Mouse (Mus musculus) bone marrow, adult 2 months (tissue): ENCODE data around the gene Gm28308. TPM values are rescaled to one million over a fixed set of nuclear protein-coding genes. Genes with fewer than 3 reads are reported as not detected.

Experiments used
- H3K27ac ChIP-seq: fragments of 200-500 bp; 2 replicates; pipeline ENCODE4 v1.5.1; 2012; ENCODE audit warnings: low read depth, mild to moderate bottlenecking, control low read depth, inconsistent platforms, low read length; ENCODE audit not compliant: control insufficient read depth, poor library complexity, insufficient read depth
- H3K4me1 ChIP-seq: fragments of 200-500 bp; 2 replicates; pipeline ENCODE4 v1.6.1; 2011; ENCODE audit warnings: low read length; ENCODE audit not compliant: control insufficient read depth, insufficient read depth
- H3K4me3 ChIP-seq: fragments of 200-500 bp; replicated peaks from 2 replicates; pipeline ENCODE3; 2011; ENCODE audit warnings: mild to moderate bottlenecking, low read depth, low read length, control low read depth; ENCODE audit not compliant: control insufficient read depth
- CTCF ChIP-seq: fragments of 200-500 bp; IDR thresholded peaks from 2 replicates; pipeline ENCODE4 v1.5.1; 2011; ENCODE audit warnings: low read length, control low read depth; ENCODE audit not compliant: control insufficient read depth, insufficient read depth
- POLR2A ChIP-seq: fragments of 200-500 bp; IDR thresholded peaks from 2 replicates; pipeline ENCODE4 v1.6.1; 2011; ENCODE audit warnings: low read depth, mild to moderate bottlenecking, control low read depth, low read length, borderline replicate concordance; ENCODE audit not compliant: control insufficient read depth
- WGBS: fragments of 180-500 bp; shearing (Covaris S2); methylation state at CpG from one replicate; pipeline ENCODE4 v1.1.7; 2018; 5-methylcytosine and 5-hydroxymethylcytosine counted together
- polyA plus RNA-seq: library from polyadenylated mRNA; stranded (reverse); fragments of >200 nt; gene quantifications from 2 replicates; pipeline ENCODE4 v1.2.4, GENCODE M21; 2011; ENCODE audit warnings: low replicate concordance; ENCODE audit not compliant: missing spikeins, insufficient read depth, insufficient read length

Gm28308 gene
- polyA plus RNA-seq, 1 experiment, result not detected

- H3K27ac ChIP-seq, result no peak overlapping the region
- TF ChIP-seq POLR2A (no peak), CTCF (no peak)
- H3K4me1 ChIP-seq, result no peaks in the 10 kb centered on the region
- H3K4me3 ChIP-seq, result no peak overlapping the region
- WGBS, result 35% methylated on average over 16 of the region's 16 CpGs
Measured at GRCm38 (mm10) chr6:52152226-52153193, 60.6 kb downstream of the Gm28308 start.

DNA sequence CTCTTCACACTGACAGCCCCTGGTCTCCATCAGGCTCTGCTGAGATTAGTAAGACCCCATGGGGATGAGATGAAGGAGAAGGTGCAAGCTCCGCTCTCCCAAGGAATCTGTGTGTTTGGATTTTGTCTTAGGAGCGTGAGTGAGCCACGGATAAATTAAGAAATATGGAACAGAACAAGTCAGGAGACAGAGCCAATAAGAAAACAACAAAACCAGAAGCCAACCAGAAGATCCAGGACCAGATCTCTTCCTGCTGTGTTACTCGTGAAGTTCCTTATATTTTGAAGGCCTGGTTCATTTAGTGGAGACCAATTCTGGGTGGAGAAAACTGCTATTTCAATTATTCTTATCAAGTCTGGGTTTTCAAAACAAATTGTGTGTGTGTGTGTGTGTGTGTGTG is 61.6 kb downstream of the Gm28308 start:
- Histone ChIP-seq H3K27ac (no peak overlapping the region), H3K4me1 (no peaks in the 10 kb centered on the region), H3K4me3 (no peak overlapping the region)
- WGBS, result 37% methylated on average over 4 of the region's 4 CpGs
- TF ChIP-seq POLR2A (no peak), CTCF (no peak)

- Histone ChIP-seq H3K4me1 (no peaks in the 10 kb centered on the region), H3K4me3 (no peak overlapping the region), H3K27ac (no peak overlapping the region)
- WGBS, result 26% methylated on average over 16 of the region's 16 CpGs
- TF ChIP-seq POLR2A, result no peak
- TF ChIP-seq CTCF, result no peak
Measured at GRCm38 (mm10) chr6:52150401-52150966, 62.7 kb downstream of the Gm28308 start.

- TF ChIP-seq CTCF (no peak), POLR2A (no peak)
- Histone ChIP-seq H3K4me1 (no peaks in the 10 kb centered on the region), H3K27ac (no peak overlapping the region), H3K4me3 (no peak overlapping the region)
- 86% methylated on average over 5 of the region's 5 CpGs for WGBS
Measured at GRCm38 (mm10) chr6:52139115-52139514, 74.0 kb downstream of the Gm28308 start.

GRCm38 (mm10) chr6:52138576-52138975 is 74.6 kb downstream of the Gm28308 start:
- Histone ChIP-seq H3K27ac (no peak overlapping the region), H3K4me1 (no peaks in the 10 kb centered on the region), H3K4me3 (no peak overlapping the region)
- WGBS, result 84% methylated on average over 10 of the region's 10 CpGs
- TF ChIP-seq POLR2A (no peak), CTCF (no peak)

DNA sequence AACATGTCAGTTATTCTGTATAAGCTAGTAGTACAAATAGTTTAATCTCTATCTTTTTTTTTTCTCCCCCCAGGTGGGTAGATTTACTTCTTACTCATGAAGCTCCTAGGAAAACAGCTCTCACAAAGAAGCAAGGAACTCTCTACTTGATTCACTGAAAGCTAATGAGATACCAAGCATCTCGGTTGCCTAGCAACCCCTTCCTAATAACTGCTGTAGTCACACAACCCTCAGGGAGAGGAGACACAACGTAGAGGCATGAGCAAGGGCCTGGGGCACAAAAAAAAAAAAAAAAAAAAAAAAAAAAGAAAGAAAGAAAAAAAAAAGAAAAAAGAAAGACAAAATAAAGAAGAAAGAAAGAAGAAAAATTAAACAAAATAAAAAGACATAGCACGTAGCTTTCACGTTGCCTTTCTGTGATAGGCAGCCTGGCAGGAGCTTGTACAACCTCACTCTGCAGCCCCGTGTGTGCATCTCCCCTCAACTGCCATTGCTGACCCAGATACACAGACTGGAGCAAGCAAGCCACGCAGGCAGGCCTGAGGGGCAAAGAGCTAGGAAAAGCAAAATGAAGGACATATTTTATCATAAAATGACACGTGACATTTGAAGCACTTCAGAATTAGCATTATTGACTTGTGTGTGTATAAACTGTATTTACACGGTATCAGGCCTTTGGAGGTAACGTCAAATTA is 75.2 kb downstream of the Gm28308 start:
- TF ChIP-seq POLR2A (no peak), CTCF (no peak)
- WGBS, result 80% methylated on average over 9 of the region's 9 CpGs
- H3K4me3 ChIP-seq, result no peak overlapping the region
- no peaks in the 10 kb centered on the region for H3K4me1 ChIP-seq
- no peak overlapping the region for H3K27ac ChIP-seq

DNA sequence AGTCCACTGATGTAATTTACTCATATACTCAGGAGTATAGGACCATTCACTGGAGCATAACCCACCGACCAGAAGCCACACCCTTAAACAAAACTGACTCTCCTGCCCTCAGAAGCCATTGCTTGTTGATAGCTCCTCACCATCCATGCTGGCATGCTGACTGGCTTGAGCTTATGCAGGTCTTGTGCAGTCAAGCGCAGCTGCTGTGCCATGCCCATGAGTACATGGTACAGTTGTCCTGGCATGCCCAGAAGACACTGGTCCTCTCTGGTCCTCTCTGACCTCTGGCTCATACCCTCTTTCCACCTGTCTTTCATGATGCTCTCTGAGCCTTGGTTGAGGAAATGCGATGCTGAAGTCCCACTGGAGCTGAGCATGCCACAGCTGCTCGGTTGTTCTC is 89.5 kb downstream of the Gm28308 start:
- H3K27ac ChIP-seq, result no peak overlapping the region
- H3K4me3 ChIP-seq, result no peak overlapping the region
- WGBS, result 84% methylated on average over 4 of the region's 4 CpGs
- TF ChIP-seq POLR2A, result no peak
- TF ChIP-seq CTCF, result no peak
- no peaks in the 10 kb centered on the region for H3K4me1 ChIP-seq

DNA sequence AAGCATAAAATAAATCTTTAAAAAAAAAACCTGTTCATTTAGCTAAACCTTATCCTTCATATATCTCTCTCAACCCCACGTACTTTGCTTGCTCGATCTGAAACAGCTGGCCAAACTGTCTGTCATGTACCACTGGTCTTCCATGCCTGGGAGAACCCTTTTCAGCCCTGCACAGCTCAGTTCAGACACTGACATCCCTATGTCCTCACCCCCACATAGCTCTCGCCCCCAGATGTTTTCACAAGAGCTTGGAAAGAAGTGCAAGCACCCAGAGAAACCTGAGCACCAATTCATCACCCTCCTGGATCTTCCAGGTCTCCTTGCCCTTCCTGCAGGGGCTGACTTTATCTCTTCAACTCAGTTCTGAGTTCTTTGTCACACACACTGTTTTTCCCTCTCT is 92.0 kb downstream of the Gm28308 start:
- no peak overlapping the region for H3K27ac ChIP-seq
- TF ChIP-seq CTCF (no peak), POLR2A (no peak)
- 71% methylated on average over 3 of the region's 3 CpGs for WGBS
- H3K4me1 ChIP-seq, result no peaks in the 10 kb centered on the region
- H3K4me3 ChIP-seq, result no peak overlapping the region
